Mouse (Mus musculus) lung, embryonic 14.5 days (tissue): ENCODE data around the gene Hsd17b2. TPM values are rescaled to one million over a fixed set of nuclear protein-coding genes. Genes with fewer than 3 reads are reported as not detected.

Experiments used
- ATAC-seq: fragments of 200-750 bp; cut with Nextera tagmentation; 2 replicates; pipeline ENCODE4 v1.8.0; 2017; ENCODE audit warnings: mild to moderate bottlenecking, moderate TSS enrichment, moderate library complexity; ENCODE audit not compliant: insufficient read depth
- DNase-seq: peaks from one replicate; pipeline ENCODE4 v3.0.0-alpha.2; 2015
- H3K27ac ChIP-seq: fragments of 300-500 bp; sonication (generic); 2 replicates; pipeline ENCODE4 v1.5.1; 2014; ENCODE audit warnings: low read depth, mild to moderate bottlenecking, moderate library complexity
- H3K27me3 ChIP-seq: fragments of 300-500 bp; sonication (generic); 2 replicates; pipeline ENCODE4 v1.6.1; 2014; ENCODE audit warnings: low read length, control low read depth; ENCODE audit not compliant: insufficient read depth
- H3K36me3 ChIP-seq: fragments of 300-500 bp; sonication (generic); 2 replicates; pipeline ENCODE4 v1.6.1; 2014; ENCODE audit warnings: control low read depth; ENCODE audit not compliant: insufficient read depth
- H3K4me1 ChIP-seq: fragments of 300-500 bp; sonication (generic); 2 replicates; pipeline ENCODE4 v1.6.1; 2014; ENCODE audit warnings: antibody characterized with exemption, control low read depth; ENCODE audit not compliant: insufficient read depth
- H3K4me2 ChIP-seq: fragments of 300-500 bp; sonication (generic); 2 replicates; pipeline ENCODE4 v1.6.1; 2014; ENCODE audit warnings: mild to moderate bottlenecking
- H3K4me3 ChIP-seq: fragments of 300-500 bp; sonication (generic); 2 replicates; pipeline ENCODE4 v1.5.1; 2014; ENCODE audit warnings: low read depth, low read length
- H3K9ac ChIP-seq: fragments of 300-500 bp; sonication (generic); 2 replicates; pipeline ENCODE4 v1.6.1; 2014
- H3K9me3 ChIP-seq: fragments of 300-500 bp; sonication (generic); 2 replicates; pipeline ENCODE4 v1.6.1; 2016; ENCODE audit warnings: low read depth, low read length, control low read depth
- CTCF ChIP-seq: IDR thresholded peaks from 2 replicates; pipeline ENCODE4 v1.5.1; 2016; ENCODE audit warnings: antibody characterized with exemption, low read depth
- WGBS: fragments of 180-500 bp; shearing (Covaris S2); extraction: QIAGEN DNeasy Blood & Tissue Kit; methylation state at CpG from one replicate; pipeline ENCODE4 v1.1.7; 2014; 5-methylcytosine and 5-hydroxymethylcytosine counted together
- polyA plus RNA-seq: library from polyadenylated mRNA; unstranded; fragments of >200 nt; fragmentation: Nextera tagmentation; extraction: Ambion mirVana; gene quantifications from 2 replicates; pipeline ENCODE4 v1.2.1, GENCODE M21; 2014

Gene Hsd17b2
- polyA plus RNA-seq, 1 experiment from 2014 or later: 0.18 TPM

- Histone ChIP-seq H3K4me2 (no peak overlapping the region), H3K36me3 (no peaks in the 10 kb centered on the region), H3K27me3 (no peaks in the 10 kb centered on the region), H3K4me1 (no peaks in the 10 kb centered on the region), H3K9me3 (no peaks in the 10 kb centered on the region), H3K9ac (no peak overlapping the region), H3K27ac (no peak overlapping the region), H3K4me3 (no peak overlapping the region)
- no peak for TF ChIP-seq CTCF
- no peak for ATAC-seq
- no peak for DNase-seq
- 60% methylated on average over 8 of the region's 9 CpGs for WGBS
These were observed 46.4 kb downstream of the Hsd17b2 start for GRCm38 (mm10) chr8:117747886-117748730.

DNA sequence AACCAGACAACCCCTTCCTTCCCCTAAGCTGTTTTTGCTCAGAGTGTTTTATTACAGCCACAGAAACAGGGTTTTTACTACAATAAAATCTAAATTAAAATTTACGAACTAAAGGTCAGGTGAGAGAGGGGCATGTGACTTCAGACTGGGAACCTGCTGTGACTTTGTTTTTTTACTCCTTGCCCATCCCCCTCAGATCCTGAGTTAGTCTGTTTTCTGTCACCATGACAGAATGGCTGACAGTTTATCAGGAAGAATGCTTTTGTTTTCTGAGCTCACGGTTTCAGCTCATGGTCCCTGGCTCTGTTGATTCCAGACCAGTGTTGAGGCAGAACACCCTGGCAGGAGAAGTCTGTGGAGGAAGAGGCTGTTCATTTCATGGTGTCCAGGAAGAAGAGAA is 47.7 kb downstream of the Hsd17b2 start:
- TF ChIP-seq CTCF: no peak
- no peak overlapping the region for H3K4me3 ChIP-seq
- H3K9me3 ChIP-seq: no peaks in the 10 kb centered on the region
- no peaks in the 10 kb centered on the region for H3K4me1 ChIP-seq
- no peaks in the 10 kb centered on the region for H3K36me3 ChIP-seq
- no peak overlapping the region for H3K27ac ChIP-seq
- no peak overlapping the region for H3K9ac ChIP-seq
- no peak for DNase-seq
- no peak for ATAC-seq
- 51% methylated on average over 2 of the region's 2 CpGs for WGBS
- H3K4me2 ChIP-seq: no peak overlapping the region
- no peaks in the 10 kb centered on the region for H3K27me3 ChIP-seq

GRCm38 (mm10) chr8:117757900-117758299 is 56.2 kb downstream of the Hsd17b2 start:
- Histone ChIP-seq H3K4me1 (no peaks in the 10 kb centered on the region), H3K4me3 (no peak overlapping the region), H3K4me2 (no peak overlapping the region), H3K9ac (no peak overlapping the region), H3K36me3 (no peaks in the 10 kb centered on the region), H3K27ac (no peak overlapping the region), H3K9me3 (no peaks in the 10 kb centered on the region), H3K27me3 (no peaks in the 10 kb centered on the region)
- no peak for TF ChIP-seq CTCF
- DNase-seq (no peak), ATAC-seq (no peak)
- 73% methylated on average over 11 of the region's 11 CpGs for WGBS

DNA sequence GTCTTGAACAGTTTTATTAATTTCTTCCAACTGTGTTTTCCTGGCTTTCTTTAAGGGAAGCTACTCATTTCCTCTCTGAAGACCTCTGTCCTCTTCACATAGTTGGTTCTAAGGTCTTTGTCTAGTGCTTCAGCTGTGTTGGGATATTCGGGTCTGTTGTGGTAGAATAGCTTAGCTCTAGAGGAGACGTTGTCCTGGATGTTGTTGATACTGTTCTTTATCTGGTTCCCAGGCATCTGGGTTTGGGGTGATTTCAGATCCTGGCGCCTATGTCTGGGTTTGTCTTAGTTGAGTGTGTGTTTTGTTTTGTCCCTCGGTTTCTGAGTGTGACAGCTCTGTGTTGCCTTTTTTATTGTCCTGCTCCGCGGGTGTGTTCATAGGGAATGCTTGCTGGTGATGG is 61.1 kb downstream of the Hsd17b2 start:
- Histone ChIP-seq H3K27me3 (no peaks in the 10 kb centered on the region), H3K27ac (no peak overlapping the region), H3K36me3 (no peaks in the 10 kb centered on the region), H3K4me3 (no peak overlapping the region), H3K9me3 (no peaks in the 10 kb centered on the region), H3K4me2 (no peak overlapping the region), H3K4me1 (no peaks in the 10 kb centered on the region), H3K9ac (no peak overlapping the region)
- no peak for DNase-seq
- WGBS: 83% methylated on average over 6 of the region's 6 CpGs
- no peak for TF ChIP-seq CTCF
- ATAC-seq: no peak

DNA sequence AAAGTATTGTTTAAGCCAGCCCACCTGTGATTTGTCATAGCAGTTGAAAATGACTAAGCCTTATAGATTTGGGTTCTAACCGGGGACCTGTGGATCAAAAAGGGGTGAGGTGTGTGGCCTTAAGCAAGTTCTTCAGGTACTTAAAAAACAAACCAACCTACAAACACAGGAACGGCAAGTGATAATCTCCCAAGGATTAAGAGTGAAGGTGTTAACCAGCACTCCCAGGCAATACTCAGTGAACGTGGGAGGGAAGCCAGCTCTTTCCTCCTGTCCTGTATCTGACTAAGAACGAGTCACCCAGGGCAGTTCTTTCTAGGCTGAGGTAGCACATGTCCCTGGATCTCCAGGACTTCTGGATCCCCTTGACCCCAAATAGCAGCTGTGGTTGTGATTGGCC is 62.9 kb downstream of the Hsd17b2 start:
- DNase-seq: no peak
- WGBS: 60% methylated on average over 4 of the region's 4 CpGs
- no peaks in the 10 kb centered on the region for H3K9me3 ChIP-seq
- no peaks in the 10 kb centered on the region for H3K4me1 ChIP-seq
- no peak overlapping the region for H3K4me3 ChIP-seq
- ATAC-seq: no peak
- H3K27ac ChIP-seq: no peak overlapping the region
- H3K9ac ChIP-seq: no peak overlapping the region
- no peak for TF ChIP-seq CTCF
- no peaks in the 10 kb centered on the region for H3K27me3 ChIP-seq
- H3K4me2 ChIP-seq: no peak overlapping the region
- H3K36me3 ChIP-seq: no peaks in the 10 kb centered on the region

- no peak for TF ChIP-seq CTCF
- Histone ChIP-seq H3K27me3 (no peaks in the 10 kb centered on the region), H3K4me3 (no peak overlapping the region), H3K4me2 (no peak overlapping the region), H3K9me3 (no peaks in the 10 kb centered on the region), H3K9ac (no peak overlapping the region), H3K27ac (no peak overlapping the region), H3K36me3 (no peaks in the 10 kb centered on the region), H3K4me1 (no peaks in the 10 kb centered on the region)
- 23% methylated on average over 5 of the region's 5 CpGs for WGBS
- ATAC-seq (no peak), DNase-seq (no peak)
These were observed 64.2 kb downstream of the Hsd17b2 start for GRCm38 (mm10) chr8:117765947-117766346.

- Histone ChIP-seq H3K4me1 (no peaks in the 10 kb centered on the region), H3K27ac (no peak overlapping the region), H3K4me3 (no peak overlapping the region), H3K36me3 (no peaks in the 10 kb centered on the region), H3K9me3 (no peaks in the 10 kb centered on the region), H3K9ac (no peak overlapping the region), H3K27me3 (no peaks in the 10 kb centered on the region), H3K4me2 (no peak overlapping the region)
- ATAC-seq (no peak), DNase-seq (no peak)
- 64% methylated on average over 7 of the region's 7 CpGs for WGBS
- TF ChIP-seq CTCF: no peak
These were observed 67.3 kb downstream of the Hsd17b2 start for GRCm38 (mm10) chr8:117768971-117769370.
